Mouse (Mus musculus): ENCODE data around the gene Gm48551.
A peak's percentile ranks its signal among the peaks of the same experiment; 100 is the strongest.

Gene Gm48551

GRCm38 (mm10) chr10:81384605-81384982 lies 328 bp downstream of the Gm48551 start:
- DNase-seq (ENCODE audit: low spot score), result no peak

- no peak for DNase-seq (ENCODE audit: low spot score)
These were observed 1.5 kb downstream of the Gm48551 start for GRCm38 (mm10) chr10:81385603-81386306.

GRCm38 (mm10) chr10:81387716-81388115 lies 3.5 kb downstream of the Gm48551 start:
- no peak for DNase-seq (ENCODE audit: low spot score)

- DNase-seq (ENCODE audit: low spot score), result no peak
These were observed 4.3 kb downstream of the Gm48551 start, which contains the start of gene Gm48552 for GRCm38 (mm10) chr10:81388505-81389055. Gene Gm48552 (plus strand): TSS chr10:81389005.

GRCm38 (mm10) chr10:81389373-81389772 lies 5.1 kb downstream of the Gm48551 start:
- no peak for DNase-seq (ENCODE audit: low spot score)

DNA sequence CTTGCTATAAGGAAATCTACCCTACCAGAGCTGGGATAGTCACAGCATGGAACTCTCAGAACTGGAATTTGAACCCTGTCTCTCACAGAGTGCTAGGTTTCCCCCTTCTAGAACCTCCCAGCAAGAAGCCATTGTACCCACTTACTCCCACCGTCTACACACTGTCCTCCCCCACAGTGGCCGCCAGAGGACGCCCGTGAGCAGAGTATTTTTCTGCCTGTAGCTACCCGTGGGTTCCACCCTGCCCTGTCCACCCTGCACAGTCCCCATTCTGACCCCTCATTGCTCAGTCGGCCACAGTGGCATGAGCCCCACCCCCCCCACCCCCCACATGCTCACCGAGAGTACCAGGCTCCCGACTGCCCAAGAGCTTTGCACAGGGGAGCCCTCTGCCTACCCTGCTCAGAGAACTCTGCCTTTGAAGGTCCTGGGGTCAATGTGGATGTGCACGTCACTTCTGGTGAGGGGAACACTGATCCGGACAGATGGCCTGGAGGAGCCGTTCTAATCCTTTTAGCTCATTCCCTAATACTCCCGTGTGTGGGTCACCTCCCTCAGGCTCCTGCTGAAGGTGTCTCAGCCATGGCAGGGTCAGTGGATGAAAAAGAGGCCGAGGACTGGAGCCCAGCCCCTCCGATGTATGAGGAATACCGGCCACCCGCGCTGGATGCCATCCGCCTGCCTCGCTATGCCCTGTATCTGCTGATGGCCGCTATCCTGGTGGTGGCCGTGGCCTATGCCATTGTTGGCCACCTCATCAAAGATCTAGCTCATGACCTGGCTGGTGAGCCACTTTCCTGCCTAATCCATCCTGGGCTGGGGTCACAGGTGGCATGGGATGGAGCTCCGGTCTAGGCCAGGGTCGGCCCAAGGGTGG lies 5.8 kb downstream of the Gm48551 start:
- peak; percentile 76 for DNase-seq (ENCODE audit: low spot score)

DNA sequence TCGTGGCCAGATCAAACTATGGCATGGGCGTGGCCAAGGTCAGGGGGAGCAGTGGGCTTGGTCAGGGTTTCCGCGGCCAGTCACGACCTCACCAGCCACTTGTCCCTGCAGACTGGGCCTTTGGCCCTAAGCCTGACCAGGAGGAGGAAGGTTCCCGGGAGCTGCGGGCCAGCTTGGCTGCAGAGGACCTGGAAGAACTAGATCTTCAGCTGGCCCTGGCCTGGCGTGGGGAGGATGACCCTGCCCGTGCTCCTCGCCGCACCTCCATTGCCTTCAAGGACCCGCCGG lies 6.4 kb downstream of the Gm48551 start:
- no peak for DNase-seq (ENCODE audit: low spot score)

GRCm38 (mm10) chr10:81392270-81392669 lies 8.0 kb downstream of the Gm48551 start:
- DNase-seq (ENCODE audit: low spot score), result no peak

DNA sequence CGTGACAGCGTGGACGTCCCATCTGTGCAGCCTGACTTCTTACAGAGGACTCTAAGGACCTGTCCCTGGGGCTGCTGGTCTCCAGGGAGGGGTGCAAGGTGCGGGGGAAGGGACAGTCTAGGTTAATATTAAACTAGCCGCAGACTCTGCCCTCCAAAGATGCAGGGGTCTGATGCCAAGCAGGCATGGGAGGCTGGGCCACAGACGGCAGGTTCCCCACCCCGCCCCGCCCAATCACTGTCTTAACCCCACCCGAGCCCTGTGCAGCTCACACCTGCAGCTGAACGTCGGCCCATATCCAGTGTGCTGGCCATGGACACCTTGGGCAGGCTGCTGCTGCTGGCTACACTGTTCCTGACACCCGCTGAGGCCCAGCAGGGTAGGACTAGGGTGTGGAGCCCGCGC lies 8.5 kb downstream of the Gm48551 start, which contains the start of gene Smim24:
Gene Smim24 (plus strand): TSS at position 271 of the 405 bp plus-strand sequence.
- DNase-seq (ENCODE audit: low spot score), result no peak

- no peak for DNase-seq (ENCODE audit: low spot score)
These were observed 9.3 kb downstream of the Gm48551 start for GRCm38 (mm10) chr10:81393456-81394063.

GRCm38 (mm10) chr10:81395127-81395526 lies 10.9 kb downstream of the Gm48551 start:
- DNase-seq (ENCODE audit: low spot score), result peak; percentile 54

DNA sequence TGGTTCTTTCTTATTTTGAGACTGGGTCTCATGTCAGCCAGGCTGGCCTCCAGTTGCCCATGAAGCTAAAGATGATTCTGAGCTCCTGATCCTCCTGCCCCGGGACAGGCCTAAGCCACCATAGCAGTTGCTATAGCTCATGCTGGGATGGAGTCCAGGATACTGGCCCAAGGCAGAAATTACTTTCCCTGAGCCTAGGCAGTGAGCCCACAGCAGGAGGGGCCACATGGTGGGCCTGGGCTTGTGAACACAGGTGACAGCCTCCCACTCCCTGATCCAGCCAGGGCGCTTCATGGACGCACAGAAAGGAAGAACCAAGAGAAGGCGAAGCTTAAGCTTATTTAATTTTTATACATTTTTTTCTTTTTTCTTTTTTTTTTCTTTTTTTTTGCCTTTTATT lies 11.6 kb downstream of the Gm48551 start:
- no peak for DNase-seq (ENCODE audit: low spot score)

DNA sequence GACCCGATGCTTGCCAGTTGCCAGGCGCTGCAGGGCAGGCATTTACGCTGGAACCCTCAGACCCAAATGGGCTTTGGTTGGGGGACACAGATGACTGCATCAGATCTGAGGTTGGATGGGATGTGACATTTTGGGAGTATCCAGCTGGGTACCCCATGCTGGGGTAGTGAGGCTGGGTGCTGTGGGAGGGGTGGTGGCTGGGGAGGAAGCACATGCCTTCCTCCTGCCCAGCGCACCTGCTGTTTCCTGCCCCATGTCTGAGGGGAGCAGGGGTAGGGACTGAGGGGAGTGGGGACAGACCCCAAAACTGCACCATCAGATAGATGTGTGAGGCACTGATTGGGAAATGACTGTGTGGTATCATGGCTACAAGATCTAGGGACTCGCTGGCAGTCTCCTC lies 12.5 kb downstream of the Gm48551 start:
- DNase-seq (ENCODE audit: low spot score), result no peak

DNA sequence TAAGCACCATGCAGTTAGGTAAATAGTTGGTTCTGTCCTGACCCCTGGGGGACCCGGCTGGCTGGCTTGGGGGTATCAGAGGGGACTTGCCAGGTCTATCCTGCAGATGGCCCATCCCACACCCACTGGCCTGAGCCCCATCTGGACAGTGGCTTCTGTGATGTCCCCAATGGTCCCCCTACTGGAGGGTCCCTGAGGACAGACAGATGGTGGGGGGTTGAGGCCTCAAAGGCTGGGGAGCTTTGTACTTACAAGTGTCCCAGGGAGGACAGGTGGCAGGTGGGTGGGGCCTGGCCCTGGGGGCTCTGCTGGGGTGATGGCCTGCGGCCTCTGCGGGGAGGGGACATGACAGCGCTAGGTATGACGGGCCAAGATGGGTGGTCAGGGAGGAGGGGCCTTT lies 15.0 kb downstream of the Gm48551 start:
- DNase-seq (ENCODE audit: low spot score), result no peak

DNA sequence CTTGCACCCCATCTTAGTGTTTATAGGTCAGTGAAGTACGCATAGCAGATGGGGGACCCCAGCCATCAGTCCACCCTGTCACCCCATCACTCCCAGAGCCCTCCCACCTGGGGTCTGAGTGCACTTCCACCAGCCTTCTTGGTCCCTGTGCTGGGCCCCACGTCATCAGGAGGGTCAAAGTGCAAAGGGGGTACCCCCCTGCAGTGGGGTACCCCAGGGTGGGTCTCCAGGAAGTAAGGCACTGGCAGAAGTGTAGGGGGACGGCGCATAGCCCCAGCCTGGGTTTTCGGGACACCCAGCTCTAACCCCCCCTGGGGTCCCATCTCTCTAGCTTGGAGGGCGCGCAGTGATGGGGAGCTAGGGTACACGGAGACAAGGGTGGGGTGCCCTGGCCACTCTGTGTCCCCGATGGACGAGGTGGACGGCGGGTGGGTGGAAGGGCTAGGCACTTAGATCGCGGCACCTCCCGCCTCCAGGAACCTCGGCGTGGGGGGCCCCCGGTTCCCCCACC lies 15.6 kb downstream of the Gm48551 start:
- no peak for DNase-seq (ENCODE audit: low spot score)

DNA sequence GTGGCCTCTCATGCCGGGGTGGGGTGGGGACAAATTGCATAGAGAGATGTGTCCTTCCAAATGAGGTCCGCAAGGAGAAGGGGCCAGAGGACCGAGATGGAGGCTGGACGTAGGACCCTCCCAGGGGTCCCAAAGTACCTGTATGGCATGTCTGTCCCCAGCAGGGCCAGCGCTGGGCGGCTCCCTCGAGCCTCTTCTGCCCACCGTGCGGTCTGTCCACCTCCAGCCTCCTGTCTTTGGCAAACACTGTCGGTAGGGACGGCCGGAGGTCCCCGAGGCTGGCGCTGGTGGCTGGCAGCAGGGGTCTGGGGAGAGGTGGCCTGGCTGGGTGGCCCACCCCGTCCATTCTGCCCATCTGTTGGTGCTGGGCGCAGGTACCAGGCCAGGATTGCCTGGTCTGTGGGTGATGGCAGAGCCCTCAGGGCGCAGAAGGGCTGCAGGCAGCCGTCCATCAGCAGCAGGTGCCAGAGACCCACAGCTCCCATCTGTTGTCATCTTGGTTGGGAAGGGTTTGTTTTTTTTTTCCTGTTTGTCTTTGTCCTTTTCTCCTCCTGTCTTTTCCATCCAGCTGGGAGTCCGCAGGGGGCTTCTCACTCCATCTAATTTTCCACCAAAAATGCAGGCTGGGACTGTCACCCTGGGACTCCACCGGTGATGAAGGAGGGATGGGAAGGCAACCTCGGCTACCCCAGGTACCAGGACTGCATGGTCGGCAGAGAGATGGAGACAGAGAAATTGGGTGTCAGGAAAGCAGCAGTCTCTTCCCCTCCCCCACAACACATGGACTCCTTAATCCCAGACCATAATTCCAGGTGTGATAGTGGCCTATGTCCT lies 16.3 kb downstream of the Gm48551 start:
- DNase-seq (ENCODE audit: low spot score), result no peak

DNA sequence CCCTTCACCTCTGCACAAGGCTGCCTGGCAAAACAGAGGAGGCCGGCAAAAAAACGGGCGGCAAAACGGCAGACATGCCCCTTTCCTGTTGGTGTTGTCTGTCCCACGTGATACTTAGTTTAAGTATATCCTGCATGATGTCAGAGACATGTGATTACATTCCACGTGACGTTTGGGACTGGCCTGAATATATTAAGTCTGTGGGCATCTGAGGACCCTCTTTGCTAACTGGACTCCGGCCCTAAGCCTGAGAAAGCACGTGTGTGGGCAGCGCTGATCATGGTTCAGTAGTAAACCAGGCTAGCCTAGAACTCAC lies 16.9 kb downstream of the Gm48551 start:
- no peak for DNase-seq (ENCODE audit: low spot score)

DNA sequence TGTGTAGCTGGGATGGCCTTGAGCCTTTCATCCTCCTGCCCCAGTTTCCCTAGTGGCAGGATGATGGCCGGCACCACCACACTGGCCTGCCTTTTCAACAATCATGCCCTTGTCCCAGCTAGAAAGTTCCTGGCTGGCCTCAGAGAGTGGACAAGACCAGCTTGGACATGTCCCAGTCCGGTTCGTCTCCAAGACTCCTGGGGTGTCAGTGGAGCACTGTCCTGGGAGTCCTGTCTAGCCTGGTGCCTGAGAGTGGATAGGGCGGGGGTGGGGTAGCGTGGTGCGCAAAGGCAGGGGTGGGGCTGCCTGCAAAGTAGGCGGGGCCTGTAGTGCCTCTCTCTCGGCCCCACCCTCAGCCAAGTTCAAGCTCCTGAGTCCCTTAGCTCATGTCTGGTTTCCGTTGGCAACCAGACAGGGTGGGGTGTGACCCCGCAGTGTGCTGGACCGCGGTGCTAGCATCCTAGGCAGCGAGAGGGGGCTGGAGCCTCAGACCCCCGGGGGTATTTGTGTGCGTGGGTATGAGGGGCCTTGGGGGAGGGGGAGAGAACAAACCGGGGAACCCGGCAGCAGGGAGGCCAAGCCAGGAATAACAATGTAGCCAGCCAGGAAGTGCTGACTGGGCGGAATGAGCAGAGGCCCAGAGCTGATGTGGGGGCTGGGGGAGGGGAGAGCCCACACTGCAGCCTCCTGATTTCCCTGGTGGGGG lies 17.4 kb downstream of the Gm48551 start:
- DNase-seq (ENCODE audit: low spot score), result peak; percentile 84

DNA sequence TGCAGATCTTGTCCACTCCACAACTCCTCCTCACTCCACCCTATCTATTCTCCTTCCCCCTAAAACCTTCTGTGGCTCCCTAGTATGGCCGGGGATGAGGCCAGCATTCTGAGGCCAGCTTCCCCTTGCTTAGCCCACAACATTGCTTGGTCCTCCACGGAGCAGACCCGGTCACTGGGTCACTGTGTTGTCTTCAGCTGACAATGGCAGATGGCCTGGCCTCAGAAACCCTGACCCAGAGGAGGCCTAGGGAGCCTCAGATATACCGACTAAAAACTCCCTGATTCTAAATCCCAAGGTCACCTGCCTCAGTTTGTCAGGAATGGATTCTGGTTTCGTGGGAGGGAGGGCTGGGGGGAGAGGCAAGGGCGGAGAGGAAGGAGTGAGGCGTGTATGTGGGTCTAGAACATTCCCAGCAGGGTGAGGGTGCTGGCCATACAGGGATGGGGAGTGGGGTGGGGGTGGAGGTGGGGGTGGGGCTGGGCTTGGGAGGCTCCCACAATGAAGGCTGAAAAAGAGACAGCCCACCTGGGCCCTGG lies 18.0 kb downstream of the Gm48551 start:
- no peak for DNase-seq (ENCODE audit: low spot score)

DNA sequence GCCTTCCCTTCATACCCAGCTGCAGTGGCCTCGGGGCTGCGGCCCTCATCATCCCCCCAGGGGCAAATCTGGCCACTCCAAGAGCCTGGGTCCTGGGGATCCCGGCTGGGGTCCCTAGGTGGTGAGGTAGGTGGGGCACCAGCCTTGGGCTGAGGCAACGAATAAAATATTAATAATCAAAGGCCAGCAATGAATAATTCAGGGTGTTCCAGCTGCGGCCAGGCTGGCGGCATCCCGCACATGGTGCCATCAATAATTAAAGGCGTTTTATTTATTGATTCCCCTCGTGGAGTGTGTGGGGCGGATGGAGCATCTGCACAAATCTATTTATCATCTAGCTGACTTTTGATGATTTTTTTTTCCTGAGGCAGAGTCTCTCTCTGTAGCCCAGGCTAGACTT lies 19.2 kb downstream of the Gm48551 start:
- DNase-seq (ENCODE audit: low spot score), result no peak

DNA sequence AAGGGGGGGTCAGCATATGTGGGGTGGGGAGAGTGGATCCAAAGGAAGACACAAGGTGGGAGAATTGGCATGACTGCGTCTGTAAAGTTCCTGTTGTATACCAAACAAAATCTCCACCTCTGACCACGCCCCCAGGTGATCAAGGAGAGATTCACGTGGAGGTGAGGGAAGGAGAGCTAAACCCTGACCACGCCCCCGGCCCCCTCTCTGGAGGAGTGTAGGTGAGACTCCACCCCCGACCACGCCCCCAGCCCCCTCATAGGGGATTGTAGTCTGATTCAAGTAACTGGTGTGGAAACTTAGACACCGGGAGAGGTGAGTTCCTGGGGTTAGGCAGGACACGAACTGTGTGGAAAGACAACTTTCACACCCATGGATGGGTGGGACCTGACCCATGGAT lies 19.8 kb downstream of the Gm48551 start:
- DNase-seq (ENCODE audit: low spot score), result no peak
